Mouse (Mus musculus): ENCODE results near the gene Cbx2. TPM values are rescaled to one million over a fixed set of nuclear protein-coding genes. Genes with fewer than 3 reads are reported as not detected.

The Cbx2 gene
- polyA plus RNA-seq, 1 experiment from 2014 or later = 16.5 TPM

DNA sequence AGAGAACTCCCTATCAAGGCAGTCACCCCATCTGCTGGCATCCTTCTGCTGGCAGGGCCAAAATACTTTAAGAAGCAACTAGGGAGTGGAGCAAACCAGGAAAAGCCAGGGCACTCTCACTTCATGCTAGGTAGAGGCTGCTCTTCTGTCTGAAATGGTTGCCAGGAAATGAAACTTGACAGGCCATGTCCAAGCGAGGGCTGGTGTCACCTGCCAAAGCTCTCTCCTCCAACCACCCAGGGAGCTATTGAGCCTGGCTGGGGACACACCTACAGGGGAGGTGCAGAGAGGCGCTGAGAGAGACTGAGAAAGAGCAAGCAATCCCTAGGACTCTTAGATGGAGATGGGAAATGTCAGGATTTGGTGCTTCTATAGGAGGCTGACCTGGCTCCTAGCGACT lies 36.5 kb downstream of the Cbx2 start:
- Histone ChIP-seq H3K9me3 (replicated peaks; ENCODE audit: control insufficient read depth, low read length) (no peaks in the 10 kb centered on the region), H3K4me2 (ENCODE audit: low read depth, low read length) (peak overlapping the region; percentile 100; the same call in 1 of the 2 replicates), H3K4me1 (ENCODE audit: control insufficient read depth, insufficient read depth, low read length) (peaks cover 29% of the 10 kb centered on the region), H3K4me3 (replicated peaks; ENCODE audit: low read length) (no peak overlapping the region), H3K27ac (ENCODE audit: low read length) (peak overlapping the region; percentile 20; the same call in 1 of the 2 replicates), H3K36me3 (ENCODE audit: control insufficient read depth, insufficient read depth, low read length) (no peaks in the 10 kb centered on the region), H3K9ac (ENCODE audit: low read length) (peak overlapping the region; percentile 42; the same call in 1 of the 2 replicates), H3K27me3 (ENCODE audit: control insufficient read depth, insufficient read depth, low read length) (peaks cover 50% of the 10 kb centered on the region)
- WGBS = 18% methylated on average over 3 of the region's 3 CpGs
- no peak for ATAC-seq (ENCODE audit: insufficient read depth, low FRiP score)

DNA sequence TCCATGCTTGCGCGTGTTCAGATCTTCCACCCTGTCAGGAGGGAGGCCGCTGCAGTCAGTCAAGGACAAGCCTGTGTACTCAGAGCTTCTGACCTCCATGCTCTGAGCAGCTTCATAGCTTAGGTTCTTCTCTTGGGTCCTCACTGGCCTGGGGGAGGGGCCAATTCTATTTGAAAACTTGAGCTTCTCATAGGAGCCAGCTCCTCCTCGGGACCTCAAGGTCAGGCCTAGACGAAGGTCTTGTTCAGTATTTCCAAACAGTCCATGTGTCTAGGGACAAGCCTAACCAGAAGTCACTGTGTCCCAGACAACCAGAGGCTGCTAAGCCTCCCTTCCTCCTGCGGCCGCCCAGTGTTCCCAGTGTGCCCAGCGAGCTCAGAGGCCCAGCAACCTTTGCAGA lies 44.1 kb downstream of the Cbx2 start:
- WGBS = 79% methylated on average over 8 of the region's 8 CpGs

DNA sequence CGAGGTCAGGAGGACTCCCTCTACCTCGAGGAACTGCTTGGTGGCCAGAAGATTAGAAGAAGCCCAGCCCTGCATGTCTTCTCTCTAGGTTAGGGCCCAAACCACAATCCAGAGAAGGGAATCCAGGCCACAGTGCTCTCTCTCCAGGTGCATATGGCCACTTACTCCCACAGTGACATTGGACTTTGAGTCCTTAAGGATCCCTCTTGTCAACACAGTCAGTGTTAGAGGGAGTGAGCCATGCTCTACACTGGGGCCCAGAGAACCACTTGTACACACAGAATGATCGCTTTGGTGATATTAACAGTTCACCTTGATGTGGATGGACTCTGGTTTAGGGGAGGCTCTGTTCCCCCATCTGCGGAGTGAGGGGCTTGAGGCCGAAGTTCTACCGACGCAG lies 49.5 kb downstream of the Cbx2 start:
- Histone ChIP-seq H3K4me1 (ENCODE audit: control insufficient read depth, insufficient read depth, low read length) (peaks cover 16% of the 10 kb centered on the region), H3K27me3 (ENCODE audit: control insufficient read depth, insufficient read depth, low read length) (no peaks in the 10 kb centered on the region), H3K4me2 (ENCODE audit: low read depth, low read length) (no peak overlapping the region), H3K36me3 (ENCODE audit: control insufficient read depth, insufficient read depth, low read length) (no peaks in the 10 kb centered on the region), H3K27ac (ENCODE audit: low read length) (no peak overlapping the region), H3K9ac (ENCODE audit: low read length) (no peak overlapping the region), H3K4me3 (replicated peaks; ENCODE audit: low read length) (no peak overlapping the region), H3K9me3 (replicated peaks; ENCODE audit: control insufficient read depth, low read length) (no peaks in the 10 kb centered on the region)
- 74% methylated on average over 7 of the region's 7 CpGs for WGBS
- 0 out of 2 replicates have a peak, but pooled peaks have one; percentile 33 for ATAC-seq (ENCODE audit: insufficient read depth, low FRiP score)

More for the DNA sequence above, 44.1 kb downstream of the Cbx2 start:
- Histone ChIP-seq H3K36me3 (ENCODE audit: control insufficient read depth, insufficient read depth, low read length) (no peaks in the 10 kb centered on the region), H3K4me2 (ENCODE audit: low read depth, low read length) (no peak overlapping the region), H3K27me3 (ENCODE audit: control insufficient read depth, insufficient read depth, low read length) (no peaks in the 10 kb centered on the region), H3K4me3 (replicated peaks; ENCODE audit: low read length) (no peak overlapping the region), H3K4me1 (ENCODE audit: control insufficient read depth, insufficient read depth, low read length) (0 out of 2 replicates have a peak, but pooled peaks cover 2% of the 10 kb centered on the region), H3K9ac (ENCODE audit: low read length) (no peak overlapping the region), H3K27ac (ENCODE audit: low read length) (no peak overlapping the region), H3K9me3 (replicated peaks; ENCODE audit: control insufficient read depth, low read length) (no peaks in the 10 kb centered on the region)
- ATAC-seq (ENCODE audit: insufficient read depth, low FRiP score) = no peak

DNA sequence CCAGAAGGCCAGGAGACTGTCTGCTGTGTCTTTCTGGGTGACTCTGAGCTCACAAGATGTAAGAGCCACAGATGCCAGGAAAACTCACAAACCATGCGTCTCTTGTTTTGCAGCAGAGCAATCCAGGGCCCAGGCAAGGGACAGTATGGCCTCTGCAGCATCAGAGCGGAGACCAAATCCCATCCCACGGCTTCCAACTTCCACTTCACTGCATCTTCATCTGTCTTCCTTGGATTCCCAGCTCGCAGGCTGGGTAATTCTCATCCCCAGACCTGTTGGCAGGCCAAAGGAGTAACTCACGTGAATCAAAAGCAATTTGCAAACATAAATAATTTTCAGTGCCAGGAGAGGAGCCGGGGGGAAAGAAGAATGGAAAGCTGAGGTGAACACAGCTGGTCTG lies 50.2 kb downstream of the Cbx2 start:
- 58% methylated on average over 6 of the region's 6 CpGs for WGBS
- no peak overlapping the region for H3K4me3 ChIP-seq (replicated peaks; ENCODE audit: low read length)
- H3K4me1 ChIP-seq (ENCODE audit: control insufficient read depth, insufficient read depth, low read length) = peaks cover 16% of the 10 kb centered on the region
- H3K4me2 ChIP-seq (ENCODE audit: low read depth, low read length) = no peak overlapping the region
- no peaks in the 10 kb centered on the region for H3K27me3 ChIP-seq (ENCODE audit: control insufficient read depth, insufficient read depth, low read length)
- no peak for ATAC-seq (ENCODE audit: insufficient read depth, low FRiP score)
- H3K9me3 ChIP-seq (replicated peaks; ENCODE audit: control insufficient read depth, low read length) = no peaks in the 10 kb centered on the region
- H3K36me3 ChIP-seq (ENCODE audit: control insufficient read depth, insufficient read depth, low read length) = no peaks in the 10 kb centered on the region
- peak overlapping the region; percentile 4; the same call in 1 of the 2 replicates for H3K9ac ChIP-seq (ENCODE audit: low read length)
- no peak overlapping the region for H3K27ac ChIP-seq (ENCODE audit: low read length)

DNA sequence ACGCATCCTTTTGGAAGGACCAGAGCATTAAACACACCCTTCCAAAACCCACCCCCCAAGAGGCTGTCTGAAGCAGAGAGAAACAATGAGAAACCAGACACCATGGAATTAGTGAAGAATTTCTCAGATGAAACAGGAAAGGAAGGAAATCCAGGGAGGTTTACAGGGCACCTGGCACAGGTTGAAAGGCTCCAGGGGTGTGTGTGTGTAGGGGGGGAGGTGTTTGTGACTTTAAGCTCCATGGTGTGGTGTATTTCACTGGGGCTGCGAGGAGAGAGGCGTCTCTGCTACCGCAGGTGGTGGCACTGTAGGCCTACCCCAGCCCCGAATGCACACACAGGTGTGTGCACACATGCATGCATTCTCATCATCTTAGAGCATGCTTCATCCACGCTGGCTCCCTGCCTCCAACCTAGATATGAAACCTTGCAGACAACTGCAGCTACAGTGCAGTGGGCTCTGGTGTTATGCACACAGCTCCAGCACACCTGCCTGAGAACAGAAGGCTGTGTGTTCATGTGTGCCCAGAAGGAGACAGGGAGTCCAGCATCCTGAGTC lies 51.2 kb downstream of the Cbx2 start:
- H3K9ac ChIP-seq (ENCODE audit: low read length) = no peak overlapping the region
- H3K36me3 ChIP-seq (ENCODE audit: control insufficient read depth, insufficient read depth, low read length) = no peaks in the 10 kb centered on the region
- no peak overlapping the region for H3K27ac ChIP-seq (ENCODE audit: low read length)
- no peak overlapping the region for H3K4me2 ChIP-seq (ENCODE audit: low read depth, low read length)
- ATAC-seq (ENCODE audit: insufficient read depth, low FRiP score) = no peak
- peaks cover 24% of the 10 kb centered on the region for H3K4me1 ChIP-seq (ENCODE audit: control insufficient read depth, insufficient read depth, low read length)
- H3K9me3 ChIP-seq (replicated peaks; ENCODE audit: control insufficient read depth, low read length) = no peaks in the 10 kb centered on the region
- WGBS = 68% methylated on average over 6 of the region's 6 CpGs
- no peaks in the 10 kb centered on the region for H3K27me3 ChIP-seq (ENCODE audit: control insufficient read depth, insufficient read depth, low read length)
- H3K4me3 ChIP-seq (replicated peaks; ENCODE audit: low read length) = no peak overlapping the region

DNA sequence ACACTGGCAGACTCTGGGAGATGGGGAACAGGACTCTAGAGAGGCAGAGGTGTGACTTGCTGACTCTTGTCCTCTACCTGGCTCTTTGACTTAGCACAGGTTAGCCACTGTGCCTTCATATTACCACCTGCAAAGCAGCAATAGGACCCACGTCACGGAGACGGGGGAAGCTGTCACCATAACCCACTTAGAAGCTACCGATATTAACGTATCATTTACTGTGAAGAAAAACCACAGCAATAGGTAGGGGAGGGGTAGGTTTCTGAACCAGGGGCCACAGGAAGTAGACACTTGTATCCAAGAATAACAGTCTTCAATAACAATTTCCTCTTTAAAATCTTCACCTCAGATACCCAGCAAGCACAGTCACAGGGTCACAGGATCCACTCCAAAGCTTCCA lies 53.0 kb downstream of the Cbx2 start:
- no peak for ATAC-seq (ENCODE audit: insufficient read depth, low FRiP score)
- H3K9me3 ChIP-seq (replicated peaks; ENCODE audit: control insufficient read depth, low read length) = no peaks in the 10 kb centered on the region
- no peak overlapping the region for H3K4me3 ChIP-seq (replicated peaks; ENCODE audit: low read length)
- H3K27ac ChIP-seq (ENCODE audit: low read length) = no peak overlapping the region
- H3K9ac ChIP-seq (ENCODE audit: low read length) = no peak overlapping the region
- peaks cover 35% of the 10 kb centered on the region for H3K4me1 ChIP-seq (ENCODE audit: control insufficient read depth, insufficient read depth, low read length)
- peaks cover 1% of the 10 kb centered on the region for H3K36me3 ChIP-seq (ENCODE audit: control insufficient read depth, insufficient read depth, low read length)
- WGBS = 78% methylated on average over 5 of the region's 5 CpGs
- no peaks in the 10 kb centered on the region for H3K27me3 ChIP-seq (ENCODE audit: control insufficient read depth, insufficient read depth, low read length)
- H3K4me2 ChIP-seq (ENCODE audit: low read depth, low read length) = no peak overlapping the region

DNA sequence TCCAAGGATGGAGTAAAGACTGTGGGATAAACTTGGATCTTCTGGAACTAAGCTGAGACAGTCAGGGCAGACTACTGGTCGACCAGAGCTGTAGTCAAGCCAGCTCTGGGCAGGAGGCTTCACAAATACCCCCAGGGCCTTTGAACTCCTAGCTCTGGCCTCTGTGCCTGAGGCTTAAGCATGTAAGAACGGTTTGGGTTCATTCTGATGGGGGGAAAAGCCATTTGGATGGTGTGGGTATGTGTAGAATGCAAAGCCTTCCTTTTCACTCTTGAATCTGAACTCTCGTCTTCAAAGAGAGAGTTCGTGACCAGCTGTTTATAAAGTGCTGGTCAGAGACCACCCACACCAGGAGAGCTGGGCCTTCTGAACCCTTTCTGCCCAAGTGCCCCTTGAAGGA lies 55.0 kb downstream of the Cbx2 start:
- Histone ChIP-seq H3K36me3 (ENCODE audit: control insufficient read depth, insufficient read depth, low read length) (peaks cover 8% of the 10 kb centered on the region), H3K4me1 (ENCODE audit: control insufficient read depth, insufficient read depth, low read length) (peaks cover 37% of the 10 kb centered on the region), H3K9ac (ENCODE audit: low read length) (no peak overlapping the region), H3K4me3 (replicated peaks; ENCODE audit: low read length) (no peak overlapping the region), H3K27ac (ENCODE audit: low read length) (no peak overlapping the region), H3K27me3 (ENCODE audit: control insufficient read depth, insufficient read depth, low read length) (no peaks in the 10 kb centered on the region), H3K9me3 (replicated peaks; ENCODE audit: control insufficient read depth, low read length) (no peaks in the 10 kb centered on the region), H3K4me2 (ENCODE audit: low read depth, low read length) (no peak overlapping the region)
- ATAC-seq (ENCODE audit: insufficient read depth, low FRiP score) = no peak
- WGBS = 75% methylated on average over 4 of the region's 4 CpGs

DNA sequence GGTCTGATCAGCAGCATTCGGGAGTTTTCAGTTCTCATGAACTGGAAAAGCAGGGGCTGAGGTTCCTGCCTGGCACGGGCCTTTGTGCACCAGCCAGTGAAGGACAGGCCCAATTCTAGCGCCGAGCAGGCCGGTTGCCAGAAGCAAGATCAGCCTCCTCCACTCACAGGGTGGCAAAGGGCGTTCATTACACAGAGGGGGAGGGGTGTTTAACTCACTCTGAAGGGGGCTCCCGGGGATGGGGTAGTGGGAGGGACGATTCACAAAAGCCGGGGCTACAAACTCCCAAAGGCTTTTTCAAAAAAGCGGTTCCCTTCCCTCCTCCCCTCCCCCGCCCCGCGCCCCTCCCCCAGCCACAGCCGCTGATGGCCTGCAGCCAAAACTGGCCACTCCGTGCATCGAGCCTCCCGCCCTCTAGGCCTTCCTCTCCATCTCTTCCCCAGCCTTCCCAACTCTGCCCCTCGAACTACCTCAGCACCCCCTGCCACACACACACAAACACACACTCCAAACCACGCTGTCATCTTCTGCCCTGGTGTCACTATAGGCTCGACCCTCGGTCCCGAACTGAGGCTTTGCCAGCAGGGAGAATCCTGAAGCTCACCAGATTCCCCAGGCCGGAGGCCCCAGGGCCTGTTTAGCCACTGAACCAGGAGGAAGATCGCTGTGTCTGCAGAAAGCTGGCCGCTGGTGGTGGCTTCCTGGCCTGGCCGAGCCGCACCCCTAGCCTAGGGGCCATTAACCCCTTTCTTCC lies 56.1 kb downstream of the Cbx2 start:
- 0 out of 2 replicates have a peak overlapping the region, but pooled peaks have one; percentile 7 for H3K4me3 ChIP-seq (replicated peaks; ENCODE audit: low read length)
- ATAC-seq (ENCODE audit: insufficient read depth, low FRiP score) = peak; percentile 53; the same call in 1 of the 2 replicates
- peaks cover 41% of the 10 kb centered on the region for H3K4me1 ChIP-seq (ENCODE audit: control insufficient read depth, insufficient read depth, low read length)
- peak overlapping the region; percentile 64 for H3K27ac ChIP-seq (ENCODE audit: low read length)
- peak overlapping the region; percentile 46 for H3K4me2 ChIP-seq (ENCODE audit: low read depth, low read length)
- no peaks in the 10 kb centered on the region for H3K9me3 ChIP-seq (replicated peaks; ENCODE audit: control insufficient read depth, low read length)
- peaks cover 8% of the 10 kb centered on the region for H3K36me3 ChIP-seq (ENCODE audit: control insufficient read depth, insufficient read depth, low read length)
- 11% methylated on average over 26 of the region's 27 CpGs for WGBS
- peak overlapping the region; percentile 64 for H3K9ac ChIP-seq (ENCODE audit: low read length)
- no peaks in the 10 kb centered on the region for H3K27me3 ChIP-seq (ENCODE audit: control insufficient read depth, insufficient read depth, low read length)

DNA sequence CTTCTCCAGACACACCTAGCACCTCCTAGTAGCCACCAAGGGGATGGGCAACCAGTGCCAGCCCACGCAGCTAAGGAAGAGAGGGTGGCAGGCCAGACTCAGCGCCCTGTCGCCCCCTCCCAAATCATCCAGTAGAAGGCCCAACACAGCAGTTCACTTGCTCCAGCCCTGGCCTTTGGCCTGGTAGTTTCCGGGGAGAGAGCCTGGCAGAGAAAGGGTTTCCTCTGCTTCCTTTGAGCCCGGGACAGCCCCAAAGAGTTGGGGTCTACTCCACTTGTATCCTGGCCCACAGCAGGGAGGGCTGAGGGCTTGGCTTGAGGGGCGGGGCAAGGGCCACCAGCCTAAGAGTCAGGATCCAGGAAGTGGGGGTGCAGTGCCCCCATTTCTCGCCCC lies 56.7 kb downstream of the Cbx2 start:
- Histone ChIP-seq H3K4me2 (ENCODE audit: low read depth, low read length) (peak overlapping the region; percentile 46), H3K9ac (ENCODE audit: low read length) (peak overlapping the region; percentile 64), H3K4me1 (ENCODE audit: control insufficient read depth, insufficient read depth, low read length) (peaks cover 46% of the 10 kb centered on the region), H3K4me3 (replicated peaks; ENCODE audit: low read length) (0 out of 2 replicates have a peak overlapping the region, but pooled peaks have one; percentile 7), H3K36me3 (ENCODE audit: control insufficient read depth, insufficient read depth, low read length) (peaks cover 8% of the 10 kb centered on the region), H3K9me3 (replicated peaks; ENCODE audit: control insufficient read depth, low read length) (no peaks in the 10 kb centered on the region), H3K27me3 (ENCODE audit: control insufficient read depth, insufficient read depth, low read length) (no peaks in the 10 kb centered on the region), H3K27ac (ENCODE audit: low read length) (peak overlapping the region; percentile 64)
- WGBS = 53% methylated on average over 7 of the region's 7 CpGs
- no peak for ATAC-seq (ENCODE audit: insufficient read depth, low FRiP score)

Data from stomach, embryonic 16.5 days (tissue).